Mouse (Mus musculus) mesoderm, embryonic 11.5 days (tissue): ENCODE measurements around the gene Mpdz.
A peak's percentile ranks its signal among the peaks of the same experiment; 100 is the strongest.

Source experiments
- DNase-seq: peaks from one replicate; pipeline ENCODE4 v3.0.0-alpha.2; 2012; ENCODE audit warnings: low read depth, low spot score

The Mpdz gene

GRCm38 (mm10) chr4:81392869-81393268 lies 49.7 kb downstream of the Mpdz start:
- peak; percentile 4 for DNase-seq

- no peak for DNase-seq
Observed at GRCm38 (mm10) chr4:81389263-81389662, 53.4 kb downstream of the Mpdz start.

GRCm38 (mm10) chr4:81387644-81388043 lies 55.0 kb downstream of the Mpdz start:
- no peak for DNase-seq

- no peak for DNase-seq
Observed at GRCm38 (mm10) chr4:81372355-81372754, 70.3 kb downstream of the Mpdz start.

GRCm38 (mm10) chr4:81351368-81351767 lies 91.2 kb downstream of the Mpdz start:
- no peak for DNase-seq

GRCm38 (mm10) chr4:81348646-81349045 lies 94.0 kb downstream of the Mpdz start:
- DNase-seq: no peak

- DNase-seq: no peak
Observed at GRCm38 (mm10) chr4:81345141-81345540, 97.5 kb downstream of the Mpdz start.

GRCm38 (mm10) chr4:81333628-81333991 lies 109.0 kb downstream of the Mpdz start:
- DNase-seq: no peak

GRCm38 (mm10) chr4:81332901-81333627 lies 109.6 kb downstream of the Mpdz start:
- no peak for DNase-seq

GRCm38 (mm10) chr4:81332439-81332841 lies 110.2 kb downstream of the Mpdz start:
- DNase-seq: no peak

GRCm38 (mm10) chr4:81327694-81328093 lies 114.9 kb downstream of the Mpdz start:
- no peak for DNase-seq

- no peak for DNase-seq
Observed at GRCm38 (mm10) chr4:81323853-81324252, 118.8 kb downstream of the Mpdz start.

GRCm38 (mm10) chr4:81322232-81322631 lies 120.4 kb downstream of the Mpdz start:
- DNase-seq: no peak

GRCm38 (mm10) chr4:81314618-81315017 lies 128.0 kb downstream of the Mpdz start:
- DNase-seq: no peak

GRCm38 (mm10) chr4:81313246-81313645 lies 129.4 kb downstream of the Mpdz start:
- no peak for DNase-seq

GRCm38 (mm10) chr4:81310168-81310474 lies 132.5 kb downstream of the Mpdz start:
- no peak for DNase-seq

- DNase-seq: no peak
Observed at GRCm38 (mm10) chr4:81309473-81310167, 133.0 kb downstream of the Mpdz start.

- no peak for DNase-seq
Observed at GRCm38 (mm10) chr4:81307596-81308265, 134.9 kb downstream of the Mpdz start.

- no peak for DNase-seq
Observed at GRCm38 (mm10) chr4:81302056-81302455, 140.6 kb downstream of the Mpdz start.

GRCm38 (mm10) chr4:81298384-81298783 lies 144.2 kb downstream of the Mpdz start:
- no peak for DNase-seq

- DNase-seq: no peak
Observed at GRCm38 (mm10) chr4:81293309-81293708, 149.3 kb downstream of the Mpdz start.

GRCm38 (mm10) chr4:81285564-81285963 lies 157.1 kb downstream of the Mpdz start:
- DNase-seq: no peak

- no peak for DNase-seq
Observed at GRCm38 (mm10) chr4:81283611-81284010, 159.0 kb downstream of the Mpdz start.
